Mouse (Mus musculus) ES-Bruce4 (cell line): ENCODE data around the gene Snrpf. TPM values are rescaled to one million over a fixed set of nuclear protein-coding genes. Genes with fewer than 3 reads are reported as not detected.

Experiments used
- H3K27ac ChIP-seq: 2 replicates; pipeline ENCODE4 v1.5.1; 2012; ENCODE audit warnings: low read length, inconsistent platforms; ENCODE audit not compliant: insufficient read depth
- H3K27me3 ChIP-seq: 2 replicates; pipeline ENCODE4 v1.6.1; 2012; ENCODE audit warnings: mild to moderate bottlenecking, low read length, inconsistent platforms; ENCODE audit not compliant: control insufficient read depth, poor library complexity, insufficient read depth, severe bottlenecking
- H3K36me3 ChIP-seq: 2 replicates; pipeline ENCODE4 v1.6.1; 2012; ENCODE audit warnings: inconsistent platforms, mild to moderate bottlenecking, low read length, moderate library complexity; ENCODE audit not compliant: control insufficient read depth, poor library complexity, insufficient read depth, severe bottlenecking
- H3K4me1 ChIP-seq: one replicate; pipeline ENCODE4 v1.8.1; 2011; ENCODE audit warnings: low read length; ENCODE audit not compliant: control insufficient read depth, insufficient read depth
- H3K4me3 ChIP-seq: 2 replicates; pipeline ENCODE4 v1.5.1; 2011; ENCODE audit warnings: low read depth, mild to moderate bottlenecking, low read length
- H3K9ac ChIP-seq: 2 replicates; pipeline ENCODE4 v1.6.1; 2012; ENCODE audit warnings: low read depth, mild to moderate bottlenecking, inconsistent platforms; ENCODE audit not compliant: poor library complexity, severe bottlenecking
- H3K9me3 ChIP-seq: replicated peaks from 2 replicates; pipeline ENCODE4 v1.6.1; 2012; ENCODE audit warnings: mild to moderate bottlenecking, low read length, inconsistent platforms; ENCODE audit not compliant: control insufficient read depth, poor library complexity, insufficient read depth, severe bottlenecking
- CTCF ChIP-seq: IDR thresholded peaks from one replicate; pipeline ENCODE4 v1.8.1; 2011; ENCODE audit warnings: low read depth, low read length
- EP300 ChIP-seq: IDR thresholded peaks from 2 replicates; pipeline ENCODE4 v1.6.1; 2011; ENCODE audit warnings: low read depth, low read length; ENCODE audit not compliant: insufficient read depth
- POLR2A ChIP-seq: IDR thresholded peaks from one replicate; pipeline ENCODE4 v1.8.1; 2011; ENCODE audit warnings: low read length; ENCODE audit not compliant: insufficient read depth
- polyA plus RNA-seq: library from polyadenylated mRNA; stranded (reverse); fragments of >200 nt; gene quantifications from 2 replicates; pipeline ENCODE4 v1.2.4, GENCODE M21; 2011; ENCODE audit warnings: low read depth; ENCODE audit not compliant: missing spikeins, insufficient read depth, insufficient read length

Snrpf gene
- 67.6 and 73.2 TPM in 2 replicates for polyA plus RNA-seq

DNA sequence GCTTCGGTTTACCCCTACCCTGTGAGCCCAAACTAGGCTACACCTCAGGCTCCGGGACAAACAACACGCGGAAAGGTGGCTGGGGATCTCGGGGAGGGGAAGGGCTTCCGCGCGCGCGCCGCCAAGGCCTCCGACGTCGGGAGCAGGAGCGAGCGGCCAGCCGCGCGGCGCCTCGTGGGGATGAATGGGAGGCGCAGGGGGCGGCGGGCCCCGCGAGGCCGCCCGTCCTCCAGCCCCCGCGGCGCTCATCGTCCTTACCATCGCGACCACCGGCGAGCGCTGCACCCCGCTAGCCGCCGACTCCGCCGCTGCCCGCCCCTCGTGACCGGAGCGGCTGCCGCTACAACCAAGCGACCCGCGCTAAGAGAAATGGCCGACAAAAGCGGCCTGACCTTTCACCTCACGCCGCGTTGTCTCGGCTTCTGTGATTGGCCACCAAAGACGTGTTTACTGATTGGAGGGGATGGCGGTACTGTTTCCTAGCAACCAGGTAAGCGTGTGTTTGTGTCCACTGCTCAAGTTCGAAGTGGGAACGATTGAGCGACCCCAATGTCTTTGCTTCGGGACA is at the start of gene Snrpf:
Gene Snrpf, minus strand, starts transcription at position 426 of the 568 bp plus-strand sequence.
- peak within 1 kb of the TSS; percentile 91 for H3K9ac ChIP-seq
- TF ChIP-seq POLR2A (peak; percentile 21), EP300 (no peak)
- H3K4me3 ChIP-seq: peak within 1 kb of the TSS; percentile 95
- H3K9me3 ChIP-seq: no peaks in the 10 kb centered on the region
- H3K36me3 ChIP-seq: peaks cover 26% of the 10 kb centered on the region
- H3K27ac ChIP-seq: no peak within 1 kb of the TSS
- H3K4me1 ChIP-seq: no peaks in the 10 kb centered on the region
- H3K27me3 ChIP-seq: no peaks in the 10 kb centered on the region

DNA sequence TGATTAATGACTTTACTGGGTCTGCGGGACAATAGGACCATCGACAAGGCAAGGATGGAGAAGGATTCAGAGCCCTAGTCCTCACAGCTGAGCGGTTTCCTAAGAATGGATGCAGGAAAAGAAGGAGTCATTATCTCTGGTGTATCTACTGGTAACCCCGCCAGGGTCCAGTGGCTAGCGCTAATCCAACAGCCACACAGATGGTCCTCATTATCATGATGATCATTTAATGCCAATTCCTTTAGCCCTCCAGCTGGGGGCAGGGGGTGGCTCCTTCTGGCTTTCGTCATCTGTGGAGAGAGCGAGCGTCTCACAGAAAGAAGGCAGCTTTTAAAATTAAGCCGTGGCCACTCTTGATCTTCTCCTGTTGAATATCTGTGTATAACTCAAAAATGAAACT is 46.4 kb upstream of the Snrpf start:
- TF ChIP-seq CTCF (no peak), EP300 (0 out of 2 replicates have a peak, but pooled peaks have one; percentile 7), POLR2A (no peak)
- no peak overlapping the region for H3K4me3 ChIP-seq
- H3K4me1 ChIP-seq: no peaks in the 10 kb centered on the region
- H3K27me3 ChIP-seq: peaks cover 7% of the 10 kb centered on the region
- no peak overlapping the region for H3K9ac ChIP-seq
- H3K27ac ChIP-seq: no peak overlapping the region
- H3K36me3 ChIP-seq: no peaks in the 10 kb centered on the region
- no peaks in the 10 kb centered on the region for H3K9me3 ChIP-seq

DNA sequence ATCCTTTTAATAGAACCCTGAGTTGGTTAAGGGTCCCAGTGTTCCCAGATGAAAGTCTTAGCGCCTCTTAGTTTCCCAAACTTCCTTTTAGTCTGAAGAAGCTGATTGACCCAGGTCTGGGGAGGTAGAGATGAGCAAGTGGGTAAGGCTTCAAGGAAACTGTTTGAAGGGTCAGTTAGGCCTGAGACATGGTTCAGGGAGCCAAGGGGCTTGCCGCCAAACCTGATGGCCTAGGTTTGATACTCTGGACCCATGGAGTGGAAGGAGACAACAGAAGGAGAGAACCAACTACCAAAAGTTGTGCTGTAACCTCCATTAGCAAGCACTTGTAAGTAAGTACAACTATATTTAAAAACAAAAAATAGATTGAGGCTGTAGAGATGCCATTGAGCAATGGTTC is 44.5 kb upstream of the Snrpf start:
- no peak for TF ChIP-seq CTCF
- no peak for TF ChIP-seq POLR2A
- no peak for TF ChIP-seq EP300
- H3K4me1 ChIP-seq: no peaks in the 10 kb centered on the region
- H3K27ac ChIP-seq: no peak overlapping the region
- H3K9ac ChIP-seq: no peak overlapping the region
- no peak overlapping the region for H3K4me3 ChIP-seq
- H3K27me3 ChIP-seq: no peaks in the 10 kb centered on the region; the same call in 1 of the 2 replicates
- H3K36me3 ChIP-seq: no peaks in the 10 kb centered on the region
- H3K9me3 ChIP-seq: no peaks in the 10 kb centered on the region

DNA sequence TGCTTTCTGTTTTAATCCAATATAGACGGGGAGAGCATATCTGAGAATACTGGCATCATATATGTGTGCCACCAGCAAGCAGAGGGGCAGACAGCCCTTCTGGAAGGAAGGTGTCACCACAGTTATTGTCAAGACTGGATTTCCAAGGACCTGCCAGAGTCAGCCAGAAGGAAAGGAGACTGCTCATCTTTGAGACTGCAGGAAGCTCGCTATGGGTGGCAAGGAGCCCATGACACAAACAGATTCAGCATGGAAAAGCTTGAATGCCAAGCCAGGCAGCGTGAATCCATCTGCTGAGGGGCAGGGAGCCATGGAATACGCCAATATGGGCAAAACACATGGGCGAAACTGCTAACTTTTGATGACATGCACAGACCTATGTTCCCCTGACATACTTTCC is 44.1 kb upstream of the Snrpf start:
- no peak overlapping the region for H3K9ac ChIP-seq
- no peaks in the 10 kb centered on the region for H3K4me1 ChIP-seq
- no peaks in the 10 kb centered on the region for H3K36me3 ChIP-seq
- H3K9me3 ChIP-seq: no peaks in the 10 kb centered on the region
- no peak overlapping the region for H3K4me3 ChIP-seq
- no peak overlapping the region for H3K27ac ChIP-seq
- TF ChIP-seq POLR2A: no peak
- H3K27me3 ChIP-seq: no peaks in the 10 kb centered on the region; the same call in 1 of the 2 replicates

DNA sequence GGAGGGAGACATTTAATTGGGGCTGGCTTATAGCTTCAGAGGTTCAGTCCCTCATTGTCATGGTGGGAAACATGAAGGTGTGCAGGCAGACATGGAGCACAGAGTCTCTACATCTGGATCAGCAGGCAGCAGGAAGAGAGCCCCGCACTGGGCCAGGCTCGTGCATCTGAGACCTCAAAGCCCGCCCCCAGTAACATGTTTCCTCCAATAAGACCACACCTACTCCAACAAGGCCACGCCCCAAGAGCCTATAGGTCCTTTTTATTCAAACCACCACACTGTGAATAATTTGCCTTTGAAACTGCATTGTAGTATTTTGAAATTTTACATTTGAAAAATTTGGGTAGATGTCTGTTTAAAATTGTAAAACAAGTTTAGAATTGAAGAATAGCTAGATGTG is 42.6 kb upstream of the Snrpf start:
- no peak overlapping the region for H3K4me3 ChIP-seq
- H3K27me3 ChIP-seq: no peaks in the 10 kb centered on the region; the same call in 1 of the 2 replicates
- no peaks in the 10 kb centered on the region for H3K4me1 ChIP-seq
- H3K9ac ChIP-seq: no peak overlapping the region
- no peak overlapping the region for H3K27ac ChIP-seq
- TF ChIP-seq EP300: no peak
- TF ChIP-seq POLR2A: no peak
- H3K36me3 ChIP-seq: no peaks in the 10 kb centered on the region
- no peaks in the 10 kb centered on the region for H3K9me3 ChIP-seq

DNA sequence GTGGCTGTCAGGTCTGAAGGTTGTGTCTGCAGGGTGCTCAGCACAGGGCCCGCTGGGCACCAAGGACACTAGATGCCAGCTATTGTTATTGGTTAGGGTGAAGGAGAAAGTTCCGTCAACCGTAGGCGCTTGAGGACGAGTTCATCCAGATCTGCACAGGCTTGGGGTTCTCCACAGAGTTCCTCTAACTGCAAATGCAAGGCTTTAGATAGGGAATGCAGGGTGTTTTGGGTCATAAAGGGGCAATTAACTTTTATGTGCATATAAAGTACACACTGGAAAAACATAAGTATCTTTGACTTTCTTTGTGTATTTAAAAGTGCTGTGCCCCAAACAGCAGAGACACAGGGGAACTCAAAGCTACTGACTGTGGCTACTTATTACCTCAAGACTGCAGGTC is 40.8 kb upstream of the Snrpf start:
- H3K9ac ChIP-seq: no peak overlapping the region
- no peaks in the 10 kb centered on the region for H3K4me1 ChIP-seq
- H3K27ac ChIP-seq: no peak overlapping the region
- H3K27me3 ChIP-seq: no peaks in the 10 kb centered on the region; the same call in 1 of the 2 replicates
- H3K36me3 ChIP-seq: no peaks in the 10 kb centered on the region
- no peaks in the 10 kb centered on the region for H3K9me3 ChIP-seq
- no peak overlapping the region for H3K4me3 ChIP-seq
- no peak for TF ChIP-seq EP300
- no peak for TF ChIP-seq POLR2A
- no peak for TF ChIP-seq CTCF
